Mouse (Mus musculus) 3T3-L1 (cell line): Measurements from ENCODE around the gene Dip2a.
A peak's percentile ranks its signal among the peaks of the same experiment; 100 is the strongest.

Experiments used
- DNase-seq: peaks from one replicate; pipeline ENCODE4 v3.0.0-alpha.2; 2015; ENCODE audit warnings: low read depth, low spot score

Dip2a gene

DNA sequence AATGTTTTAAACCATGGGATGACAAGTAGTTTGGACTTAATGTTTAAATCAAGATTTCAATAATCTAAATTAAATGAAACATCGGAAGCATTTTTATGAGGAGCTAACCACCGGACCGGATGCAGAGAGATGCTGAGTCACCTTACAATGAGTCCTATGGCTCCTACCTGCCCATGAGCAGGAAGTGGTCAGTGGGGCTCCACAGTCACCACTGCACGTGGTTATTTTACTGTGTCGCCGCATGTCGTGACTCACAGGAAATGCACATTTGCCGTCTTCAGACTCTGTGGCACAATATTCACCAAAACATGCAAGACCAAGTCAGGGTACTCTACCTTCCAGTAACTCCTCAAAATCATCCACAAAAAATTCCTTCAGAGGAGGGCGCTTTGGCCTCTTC is 38.4 kb downstream of the Dip2a start:
- peak; percentile 44 for DNase-seq

DNA sequence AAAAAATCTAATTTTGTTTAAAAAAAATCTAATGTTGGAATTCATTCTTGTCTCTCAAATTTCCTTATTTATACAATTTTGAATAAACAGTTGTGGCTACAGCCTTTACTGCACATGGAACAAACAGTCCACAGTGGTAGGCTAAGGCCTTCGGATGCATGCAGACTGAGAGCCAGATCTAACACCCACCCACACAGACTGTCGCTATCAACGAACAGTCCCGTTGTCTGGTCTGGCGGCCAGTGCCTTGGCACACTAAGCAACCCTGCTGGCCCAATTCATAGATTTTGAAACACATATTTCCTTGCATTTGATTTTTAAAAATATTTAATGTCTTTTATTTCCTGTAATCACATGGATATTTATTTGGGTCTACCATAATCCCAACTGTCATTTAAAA is 45.0 kb downstream of the Dip2a start:
- DNase-seq = no peak

DNA sequence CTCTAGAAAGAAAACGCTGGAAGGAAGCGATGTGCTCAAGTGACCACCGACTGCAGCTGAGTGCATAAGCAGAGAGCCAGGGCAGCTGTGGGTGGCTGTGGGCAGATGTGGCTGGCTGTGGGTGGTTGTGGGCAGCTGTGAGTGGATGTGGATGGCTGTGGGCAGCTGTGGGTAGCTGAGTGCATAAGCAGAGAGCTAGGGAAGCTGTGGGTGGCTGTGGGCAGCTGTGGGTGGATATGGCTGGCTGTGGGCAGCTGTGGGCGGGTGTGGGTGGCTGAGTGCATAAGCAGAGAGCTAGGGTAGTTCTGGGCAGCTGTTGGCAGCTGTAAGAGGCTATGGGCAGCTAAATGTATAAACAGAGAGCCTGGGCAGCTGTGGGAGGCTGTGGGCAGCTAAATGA is 51.9 kb downstream of the Dip2a start:
- DNase-seq = no peak

DNA sequence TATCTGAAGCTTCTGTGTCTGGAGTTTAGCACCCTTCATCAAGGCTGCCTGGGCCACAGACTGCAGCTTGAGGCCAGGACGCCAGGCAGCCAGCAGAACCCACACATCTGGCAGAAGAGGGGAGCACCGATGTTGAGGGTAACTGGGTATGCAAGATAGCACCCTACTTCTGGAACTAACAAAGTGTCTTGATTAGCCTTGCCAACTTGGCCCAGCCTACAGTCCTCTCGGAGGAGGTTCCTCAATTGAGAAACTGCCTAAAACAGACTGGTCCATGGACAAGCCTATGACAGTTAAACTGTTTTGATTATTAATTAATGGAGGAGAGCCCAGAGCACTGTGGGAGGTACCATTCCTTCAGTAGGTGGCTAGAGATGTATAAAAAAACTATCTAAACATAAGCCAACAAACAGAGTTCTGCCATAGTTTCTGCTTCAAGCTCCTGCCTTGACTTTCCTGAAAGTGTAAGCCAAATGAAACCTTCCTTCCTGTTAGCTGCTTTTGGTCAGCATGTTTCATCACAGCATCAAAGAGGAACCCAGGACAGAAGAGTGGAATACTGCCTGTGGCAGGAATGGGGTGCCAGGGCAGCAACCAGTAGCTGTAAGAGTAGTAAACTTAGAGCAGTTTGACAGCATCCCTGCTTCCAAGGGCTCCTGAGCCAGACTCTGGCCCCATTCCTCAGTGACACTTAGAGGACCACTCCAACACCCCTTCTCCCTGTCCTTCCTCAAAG is 55.0 kb downstream of the Dip2a start:
- no peak for DNase-seq

DNA sequence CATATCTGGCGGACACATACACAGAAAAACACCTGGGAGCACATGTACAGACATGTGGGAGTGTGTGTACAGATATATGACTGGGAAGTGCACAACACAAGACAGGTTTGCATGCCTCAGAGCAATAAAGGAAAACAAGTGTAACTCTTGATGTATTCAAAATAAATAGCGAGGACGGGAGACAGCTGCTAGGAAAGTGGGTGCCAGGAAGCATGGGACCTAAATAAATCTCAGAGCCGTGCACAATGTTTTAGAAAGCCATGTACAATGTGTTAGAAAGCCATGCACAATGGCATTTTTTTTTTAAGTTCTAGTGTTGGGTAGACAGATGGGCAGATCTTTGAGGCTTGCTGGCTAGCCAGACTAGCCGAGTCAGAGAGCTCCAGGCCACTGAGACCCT is 56.0 kb downstream of the Dip2a start:
- no peak for DNase-seq

DNA sequence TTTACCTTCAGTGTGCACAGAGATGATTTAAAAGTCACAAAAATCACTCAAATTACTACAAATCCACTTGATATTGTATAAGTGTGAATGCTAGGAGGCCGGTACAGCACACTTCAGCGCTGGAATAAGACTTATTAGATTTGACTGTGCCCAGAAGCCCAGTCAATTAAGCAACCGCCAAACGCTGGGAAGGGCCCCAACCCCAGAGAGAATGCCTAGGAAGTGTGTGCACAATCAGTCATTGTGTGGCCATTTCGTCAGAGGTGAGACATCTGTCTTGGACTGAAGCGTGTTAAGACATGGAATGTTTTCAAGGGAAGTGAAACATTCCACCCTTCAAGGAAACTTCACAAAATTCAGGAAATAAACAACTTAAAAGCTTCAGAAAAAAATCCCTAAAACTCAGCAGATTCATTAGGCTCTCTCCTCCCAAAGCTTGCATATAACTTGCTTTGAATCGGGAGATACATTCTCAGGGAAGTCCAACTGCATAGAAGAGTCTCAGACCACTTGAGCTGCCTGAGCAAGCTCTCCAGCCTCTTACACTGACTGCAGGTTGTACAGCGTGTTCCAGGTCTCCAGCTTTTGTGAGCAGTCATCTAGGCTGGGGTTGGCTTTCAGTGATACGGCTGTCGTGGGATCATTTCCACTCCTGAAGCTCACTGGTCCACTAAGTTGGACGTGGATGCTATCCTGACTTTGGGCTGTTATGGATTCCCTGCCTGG is 56.7 kb downstream of the Dip2a start:
- no peak for DNase-seq

DNA sequence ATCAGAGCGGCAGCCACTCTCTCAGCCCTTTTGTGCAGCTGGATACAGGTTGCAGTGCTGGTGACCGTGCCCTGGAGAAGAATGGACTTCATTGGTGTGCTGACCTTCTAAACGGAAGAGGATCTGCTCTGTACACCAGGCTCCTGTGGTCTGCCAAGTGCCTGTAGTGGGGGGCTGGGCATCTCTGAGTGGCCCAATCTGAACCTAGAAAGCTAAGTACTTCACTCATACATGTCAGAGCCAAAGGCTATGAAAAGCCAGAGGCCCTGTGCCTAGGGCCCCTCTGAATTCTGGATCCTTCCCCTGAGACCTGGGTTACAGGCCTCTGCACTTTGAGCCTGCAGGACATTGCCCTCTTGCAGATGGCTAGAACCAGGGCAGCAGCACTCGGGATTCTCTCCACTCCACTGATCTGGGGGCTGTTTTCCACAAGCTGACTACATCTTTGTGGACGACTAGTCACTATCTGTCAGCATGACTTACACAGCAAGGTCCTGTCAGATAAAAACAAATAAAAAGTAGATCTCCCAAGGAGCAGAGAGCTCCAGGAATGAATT is 66.5 kb downstream of the Dip2a start:
- DNase-seq = no peak

DNA sequence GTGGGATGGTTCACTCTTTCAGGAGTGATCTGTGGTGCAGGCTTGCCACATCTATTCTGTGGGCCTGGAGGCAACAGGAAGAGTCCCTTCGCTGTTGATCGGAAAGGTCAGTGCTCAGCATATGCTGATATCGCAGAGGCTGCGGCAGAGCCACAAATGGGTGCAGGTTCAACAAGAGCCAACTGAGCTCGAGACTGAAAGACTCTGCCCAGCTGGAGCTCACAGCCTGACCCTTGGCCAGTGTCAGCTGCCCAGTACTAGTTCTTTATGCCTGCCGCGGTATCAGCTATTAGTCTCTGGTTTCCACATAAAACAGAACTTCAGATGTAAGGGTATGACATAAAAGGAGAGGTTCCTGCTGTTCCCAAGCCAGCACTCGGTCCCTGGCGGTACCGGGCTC is 69.8 kb downstream of the Dip2a start:
- DNase-seq = no peak

DNA sequence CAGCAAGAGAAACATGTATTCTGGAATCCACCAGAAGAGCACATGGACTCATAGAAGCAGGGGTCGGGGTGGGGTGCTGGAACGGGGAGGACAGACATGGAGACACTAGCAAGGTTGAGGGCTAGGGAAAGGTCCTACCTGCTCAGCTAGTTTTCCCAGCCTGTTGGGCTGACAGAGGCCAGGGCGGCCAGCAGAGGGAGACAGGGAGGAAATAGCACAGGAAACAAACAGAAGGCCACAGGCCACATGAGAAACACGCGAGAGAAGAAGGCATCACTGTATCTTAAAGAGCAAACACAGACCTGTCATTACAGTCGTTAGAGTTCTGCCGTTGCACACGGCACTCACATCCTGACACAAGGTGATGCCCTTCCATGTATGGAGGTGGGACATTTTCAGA is 73.9 kb downstream of the Dip2a start:
- DNase-seq = peak; percentile 58

DNA sequence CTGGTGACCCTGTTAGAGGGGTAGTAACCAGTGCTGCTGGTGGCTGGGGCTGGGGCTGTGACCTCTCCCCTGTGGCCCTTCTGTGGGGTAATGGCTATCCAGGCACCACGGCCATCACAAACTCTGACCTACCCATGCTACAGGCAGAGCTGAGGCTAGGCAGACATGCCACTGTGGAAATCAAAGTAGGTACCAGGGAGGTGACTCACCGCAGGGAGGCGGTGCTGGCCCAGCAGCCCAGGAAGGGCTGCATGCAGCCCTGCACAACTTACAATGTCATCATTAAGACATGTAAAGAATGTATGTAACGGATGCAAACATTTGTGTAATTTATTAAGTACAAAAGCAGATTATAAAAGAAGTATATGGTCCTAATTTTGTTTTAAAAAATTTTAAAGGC is 82.7 kb downstream of the Dip2a start:
- DNase-seq = peak; percentile 76

DNA sequence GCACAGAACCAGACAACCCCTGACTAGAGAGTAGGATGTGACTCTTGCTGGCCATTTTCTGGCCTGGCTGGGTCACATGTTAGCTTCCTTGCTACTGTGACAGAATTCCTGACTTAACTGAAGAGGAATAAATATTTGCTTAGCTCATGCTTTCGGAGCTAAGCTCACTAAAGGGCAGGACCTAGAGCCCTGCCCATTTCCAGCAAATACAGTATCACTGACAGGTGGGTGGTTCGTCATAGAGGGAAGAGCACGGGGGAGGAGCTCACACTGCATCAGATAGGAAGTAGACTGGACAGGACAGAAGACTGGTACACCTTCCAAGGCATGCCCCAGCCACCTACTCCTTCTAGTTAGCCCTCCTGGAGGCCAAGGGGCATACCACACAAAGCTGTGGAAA is 83.6 kb downstream of the Dip2a start:
- DNase-seq = no peak

DNA sequence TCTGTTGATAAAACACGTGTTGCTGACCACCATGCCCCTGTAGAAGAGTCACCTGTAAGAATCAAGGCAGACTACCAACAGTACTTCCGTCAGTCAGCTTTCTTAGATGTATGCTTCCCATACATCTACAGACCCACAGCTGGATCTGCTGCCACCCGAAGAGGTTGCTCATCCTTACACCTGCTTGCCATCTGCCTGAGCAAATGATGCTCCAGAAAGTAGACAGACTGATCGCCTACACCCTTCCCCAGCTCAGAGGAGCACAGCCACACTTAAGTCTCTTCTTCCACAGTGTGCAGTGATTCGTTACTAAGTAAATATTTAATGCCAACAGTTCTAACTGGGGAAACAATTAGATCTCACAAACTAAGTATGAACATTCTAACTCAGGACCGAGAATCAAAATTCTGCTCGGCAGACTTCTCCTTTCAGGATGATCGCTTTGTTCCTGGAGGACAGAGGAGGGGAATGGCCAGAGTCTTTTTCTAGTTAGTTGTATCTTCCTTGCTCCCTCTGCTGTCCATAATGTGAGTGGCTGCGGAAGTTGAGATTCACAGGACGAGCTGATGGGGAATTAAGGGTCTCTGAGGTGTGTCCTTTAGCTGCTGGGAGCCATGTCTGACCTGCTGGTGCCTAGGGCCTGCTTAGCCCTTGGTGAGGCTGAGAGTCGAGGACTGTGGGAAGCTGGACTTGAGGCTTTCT is 84.6 kb downstream of the Dip2a start:
- DNase-seq = peak; percentile 25

DNA sequence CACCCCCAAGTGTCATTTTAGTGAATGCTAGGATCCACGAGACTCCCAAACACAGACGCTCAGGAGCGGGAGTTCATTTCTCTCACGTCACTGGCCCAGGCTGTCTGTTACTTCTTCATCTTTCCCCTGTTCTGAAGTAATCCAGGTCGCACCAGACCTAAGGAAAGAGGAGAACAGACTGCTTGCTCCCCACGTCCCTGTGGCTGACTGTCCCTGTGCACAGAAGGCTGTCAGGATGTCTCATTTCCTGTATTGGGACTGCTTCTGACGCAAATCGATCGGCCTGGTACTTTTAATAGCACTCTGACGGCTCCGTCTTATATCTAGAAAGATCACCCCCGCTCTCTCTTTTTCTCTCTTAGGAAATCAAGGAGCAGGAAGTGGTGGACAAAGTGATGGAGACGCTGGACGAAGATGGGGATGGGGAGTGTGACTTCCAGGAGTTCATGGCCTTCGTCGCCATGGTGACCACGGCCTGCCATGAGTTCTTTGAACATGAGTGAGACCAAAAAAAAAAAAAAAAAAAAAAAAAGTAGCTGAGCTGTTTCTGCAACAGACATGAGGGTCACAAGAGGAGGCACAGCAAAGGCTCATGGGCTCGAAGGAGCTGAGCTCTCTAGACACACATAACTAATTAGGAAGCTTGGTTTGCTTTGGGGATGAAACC is 85.4 kb downstream of the Dip2a start:
- DNase-seq = no peak

DNA sequence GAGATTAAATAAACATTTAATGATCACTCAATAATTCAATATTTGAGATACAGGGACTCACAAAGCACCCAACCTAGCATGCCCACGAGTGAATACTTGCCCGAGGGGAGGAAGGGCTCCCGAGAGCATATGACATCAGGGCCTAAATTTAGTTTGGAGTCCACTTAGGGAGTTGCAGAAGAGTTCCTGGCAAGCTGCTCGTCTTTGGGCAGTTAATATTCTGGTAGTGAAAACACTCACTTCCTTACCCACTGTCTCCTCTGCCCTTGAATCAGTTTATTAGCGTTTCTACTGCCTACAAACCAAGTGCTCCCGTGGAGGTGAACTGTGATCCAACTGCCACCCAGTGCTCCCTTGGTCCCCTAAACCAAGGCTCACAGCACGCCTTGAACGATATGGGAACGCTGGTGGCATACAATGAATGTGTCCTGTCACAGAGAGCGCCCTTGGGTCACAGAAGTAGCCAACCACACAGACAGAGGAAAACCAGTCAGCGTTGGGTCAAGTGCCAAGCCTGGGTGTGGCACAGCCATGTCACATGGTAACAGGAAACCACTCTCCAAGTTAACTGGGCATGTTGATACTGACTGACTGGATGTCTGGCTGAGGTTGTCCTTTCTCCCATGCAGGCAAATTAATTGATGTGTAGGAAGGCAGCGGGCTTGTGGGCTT is 87.2 kb downstream of the Dip2a start:
- peak; percentile 77 for DNase-seq

DNA sequence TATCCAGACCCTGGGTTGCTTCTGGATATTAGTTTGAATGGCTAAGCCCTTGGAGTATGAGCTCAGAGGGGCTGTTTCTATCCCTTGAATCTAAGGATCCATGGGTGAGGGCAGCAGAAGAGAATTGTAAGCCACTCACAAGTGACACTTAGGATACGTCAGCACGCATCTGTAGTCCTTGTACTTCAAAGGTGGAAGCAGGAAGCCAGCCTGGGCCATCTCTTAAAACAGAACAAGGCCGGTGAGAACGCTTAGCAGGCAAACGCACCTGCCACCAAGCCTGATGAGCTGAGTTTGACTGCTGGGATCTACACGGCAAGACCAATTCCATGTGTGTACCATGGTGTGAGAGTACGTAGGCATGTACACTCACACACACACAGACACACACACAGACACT is 87.9 kb downstream of the Dip2a start:
- DNase-seq = no peak

DNA sequence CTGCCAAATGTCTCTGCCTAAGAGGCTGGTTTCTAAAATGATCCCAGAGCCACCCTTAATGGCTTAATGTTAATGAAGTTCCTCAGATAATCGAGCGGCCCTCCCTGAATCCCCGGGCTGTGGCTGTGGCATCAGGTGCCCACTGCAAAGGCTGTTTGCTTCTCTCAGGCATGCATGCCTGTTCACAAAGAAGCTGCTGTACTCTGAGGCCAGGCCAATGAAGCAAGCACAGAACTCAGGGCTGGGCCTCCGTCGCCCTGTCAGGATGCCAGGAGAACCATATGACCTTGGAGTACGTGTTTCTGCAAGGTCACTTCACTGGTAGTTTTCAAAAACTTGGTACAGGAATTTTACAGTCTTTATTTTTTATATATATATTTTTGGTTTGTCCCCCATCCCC is 89.5 kb downstream of the Dip2a start:
- DNase-seq = no peak

DNA sequence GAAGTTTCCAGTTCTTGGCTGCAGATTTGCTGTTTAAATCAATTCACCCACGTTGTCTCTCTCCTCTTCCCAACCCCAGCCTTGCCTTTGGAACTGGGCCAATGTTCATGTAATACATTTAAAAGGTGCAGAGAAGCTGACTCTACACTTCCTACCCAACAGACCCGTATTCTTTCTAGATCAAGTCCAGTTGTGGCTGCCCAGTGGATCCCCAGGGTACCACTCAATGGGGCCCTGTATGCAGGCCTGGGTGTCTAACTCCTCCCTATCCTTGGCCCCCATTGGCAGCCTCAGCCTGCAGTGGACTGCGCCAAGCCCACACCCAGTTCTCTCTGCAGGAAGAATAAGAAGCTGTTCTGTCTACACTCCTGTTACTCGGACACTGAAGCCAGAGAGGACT is 91.6 kb downstream of the Dip2a start, which contains the start of gene S100b:
S100b (plus strand) TSS at position 318 of the 400 bp plus-strand sequence.
- peak; percentile 38 for DNase-seq

DNA sequence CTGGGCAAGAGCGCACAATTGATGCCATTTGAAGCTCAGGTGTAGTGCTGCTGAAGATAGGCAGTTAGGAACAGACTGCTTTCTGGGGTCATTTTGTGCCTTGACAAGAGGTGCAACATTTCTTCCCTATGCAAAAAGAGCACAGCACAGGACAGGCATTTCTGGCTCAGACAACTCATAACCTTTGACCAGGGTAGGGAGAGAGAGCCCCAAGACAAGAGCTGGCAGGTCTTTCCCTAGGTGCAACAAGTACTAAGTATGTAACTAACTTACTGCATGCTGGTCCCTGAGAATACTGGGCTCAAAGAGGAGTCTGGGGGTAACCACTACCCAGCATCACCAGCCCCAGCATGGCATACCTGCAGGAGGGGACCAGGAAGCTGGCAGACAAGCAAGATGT is 92.0 kb downstream of the Dip2a start:
- no peak for DNase-seq

DNA sequence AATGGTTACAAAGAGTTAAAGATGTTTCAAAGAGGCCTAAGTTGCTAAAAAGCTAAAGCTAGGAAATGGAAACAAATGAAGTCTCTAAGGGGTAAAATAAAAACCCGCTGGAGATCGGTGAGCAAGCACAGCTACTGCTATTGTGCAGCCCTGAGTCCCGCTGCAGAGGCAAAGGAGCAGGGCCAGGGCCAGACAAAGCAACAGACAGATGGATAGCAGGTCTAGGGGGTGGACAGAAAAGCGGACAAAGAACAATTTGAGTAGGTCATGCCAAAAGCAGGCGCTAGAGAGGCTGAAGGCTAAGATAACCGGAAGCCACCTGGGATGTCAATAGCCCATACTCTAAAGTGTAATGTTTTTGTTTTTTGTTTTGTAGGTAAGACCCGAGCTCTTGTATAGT is 94.2 kb downstream of the Dip2a start:
- DNase-seq = no peak

DNA sequence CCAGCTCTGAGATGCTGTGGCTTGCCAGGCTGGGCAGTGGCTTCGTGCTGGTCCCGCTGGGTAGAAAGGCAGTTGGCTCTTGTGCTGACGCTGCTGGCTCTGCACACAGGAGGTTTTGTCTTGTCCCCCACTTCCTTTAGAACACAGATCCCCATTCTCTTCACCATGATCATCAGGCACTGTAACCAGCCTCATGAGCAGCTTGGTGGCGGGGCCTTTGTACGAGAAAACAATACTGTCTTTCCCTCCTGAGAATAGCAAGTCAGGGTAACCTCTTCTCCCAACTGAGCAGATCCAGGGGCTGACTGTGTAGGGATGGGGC is 96.5 kb downstream of the Dip2a start:
- DNase-seq = no peak

DNA sequence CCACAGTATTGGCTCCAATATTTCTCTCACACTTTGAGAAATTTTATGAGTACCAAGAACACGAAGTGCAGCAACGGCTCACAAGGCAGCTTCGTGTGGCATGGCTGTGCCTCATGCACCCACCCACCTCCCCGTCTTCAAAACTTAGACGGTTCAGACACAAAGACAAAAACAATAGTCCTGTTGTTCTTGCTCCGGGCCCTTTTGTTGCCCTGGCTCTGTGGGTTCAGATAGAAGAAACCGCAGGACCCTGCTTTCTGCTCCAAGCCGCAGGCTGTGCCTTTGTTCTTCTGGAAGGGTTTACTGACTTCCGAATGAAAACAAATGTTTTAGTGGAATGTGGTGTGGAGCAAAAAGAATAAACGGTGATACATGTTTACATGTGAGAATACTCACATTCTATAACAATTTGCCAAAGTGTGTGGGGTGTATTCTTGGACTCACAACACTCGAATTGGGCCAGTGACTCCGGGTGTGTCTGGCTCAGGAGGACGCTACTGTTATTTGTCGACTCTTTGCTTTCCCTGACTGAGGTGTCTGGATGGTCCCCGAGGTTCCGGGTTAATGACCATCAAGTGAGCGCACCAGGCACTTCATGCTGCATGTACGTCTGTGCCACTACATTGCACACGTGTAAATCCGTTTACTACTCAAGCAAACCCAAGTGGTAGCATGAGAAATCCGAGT is 97.0 kb downstream of the Dip2a start:
- no peak for DNase-seq
